Mouse (Mus musculus) heart, adult 18-20 months (tissue): ENCODE measurements around the gene Sebox. TPM values are rescaled to one million over a fixed set of nuclear protein-coding genes. Genes with fewer than 3 reads are reported as not detected.

Experiments
- DNase-seq, 2 experiments: peaks; one replicate each; pipeline ENCODE4 v3.0.0; 2021 to 2022; ENCODE audit warnings: mixed read lengths in 1 of 2
- total RNA-seq, 2 experiments: library from RNA; stranded (reverse); gene quantifications; 2 replicates each; pipeline ENCODE4 v1.2.3; 2021

The Sebox gene
- total RNA-seq, 2 experiments from 2014 or later: not detected

DNA sequence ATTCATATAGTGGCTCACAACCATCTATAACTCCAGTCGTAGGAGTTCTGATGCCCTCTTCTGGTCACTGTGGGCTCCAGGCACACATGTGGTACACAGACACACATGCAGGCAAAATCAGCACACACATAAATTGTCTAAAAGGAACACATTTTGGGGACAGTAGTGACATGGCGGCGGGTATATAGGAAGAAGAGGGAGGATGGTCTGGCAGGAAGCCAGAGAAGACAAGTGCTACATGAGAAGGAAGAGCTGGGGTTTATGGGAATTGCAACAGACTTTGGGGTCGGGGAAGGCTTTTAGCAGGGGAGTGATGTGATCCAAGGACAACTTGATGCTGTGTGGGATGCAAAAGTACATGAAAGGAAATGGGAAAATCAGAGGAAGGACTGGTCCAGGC lies 31.3 kb downstream of the Sebox start:
- no peak for DNase-seq

- peak; percentile 67 to 81 for DNase-seq
Measured at GRCm38 (mm10) chr11:78535376-78536079, 32.3 kb downstream of the Sebox start.

DNA sequence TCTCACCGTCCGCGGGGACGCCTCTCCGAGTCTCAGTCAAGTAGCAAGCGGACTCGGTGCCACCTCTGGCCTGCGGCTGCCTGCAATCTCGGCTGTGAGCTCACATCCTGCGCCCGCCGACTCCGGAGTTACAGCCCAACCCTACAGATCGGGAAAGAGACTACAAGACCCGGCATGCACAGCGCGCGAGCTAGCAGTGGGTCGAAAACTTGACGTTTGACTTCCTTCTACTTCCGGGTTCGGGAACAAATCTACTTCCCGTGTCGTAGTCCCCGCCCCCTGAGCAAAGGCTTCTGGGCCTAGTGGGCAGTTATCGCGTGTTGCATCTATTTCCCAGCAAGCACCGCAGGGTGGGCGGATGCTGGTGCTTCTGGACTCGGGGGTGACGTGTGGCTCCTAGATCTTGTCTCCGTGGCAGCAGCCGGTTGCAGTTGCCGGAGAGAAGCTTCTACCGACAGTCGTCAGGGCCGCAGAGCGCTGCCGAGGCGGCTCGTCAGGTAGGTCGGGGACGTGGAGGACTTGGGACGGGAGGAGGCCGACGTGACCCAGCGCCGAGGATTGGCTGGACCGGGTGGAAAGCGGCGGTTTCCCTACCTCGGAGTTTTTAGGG lies 32.9 kb downstream of the Sebox start, which contains the start of the genes Tnfaip1 and Ift20:
Gene Tnfaip1, minus strand, starts transcription at position 253 of the 610 bp plus-strand sequence.
Gene Ift20, plus strand, starts transcription at position 282 of the 610 bp plus-strand sequence.
- peak; percentile 98 to 99 for DNase-seq

DNA sequence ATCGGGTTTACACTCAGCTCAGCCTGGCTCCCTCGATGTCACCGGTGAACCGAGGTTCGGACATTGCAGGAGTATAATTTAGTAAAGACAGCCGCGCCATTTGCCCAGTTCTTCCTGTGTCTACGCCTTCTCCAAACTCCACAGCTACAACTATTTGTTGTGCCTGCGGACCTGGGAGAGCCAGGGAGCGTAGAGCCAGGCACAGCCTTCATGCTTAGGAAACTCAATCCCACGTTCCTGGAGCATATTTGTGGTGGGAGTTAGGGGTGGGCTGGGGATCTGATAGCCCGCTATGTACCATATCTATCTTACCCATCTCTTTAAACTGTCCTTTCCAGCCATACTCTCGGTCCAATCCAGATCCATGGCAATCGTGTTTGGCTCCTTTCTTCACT lies 33.4 kb downstream of the Sebox start:
- no peak for DNase-seq

- DNase-seq: no peak
Measured at GRCm38 (mm10) chr11:78540358-78540757, 37.1 kb downstream of the Sebox start.

- DNase-seq: no peak
Measured at GRCm38 (mm10) chr11:78544449-78545111, 41.3 kb downstream of the Sebox start.

GRCm38 (mm10) chr11:78545181-78545580 lies 41.9 kb downstream of the Sebox start:
- DNase-seq: no peak

DNA sequence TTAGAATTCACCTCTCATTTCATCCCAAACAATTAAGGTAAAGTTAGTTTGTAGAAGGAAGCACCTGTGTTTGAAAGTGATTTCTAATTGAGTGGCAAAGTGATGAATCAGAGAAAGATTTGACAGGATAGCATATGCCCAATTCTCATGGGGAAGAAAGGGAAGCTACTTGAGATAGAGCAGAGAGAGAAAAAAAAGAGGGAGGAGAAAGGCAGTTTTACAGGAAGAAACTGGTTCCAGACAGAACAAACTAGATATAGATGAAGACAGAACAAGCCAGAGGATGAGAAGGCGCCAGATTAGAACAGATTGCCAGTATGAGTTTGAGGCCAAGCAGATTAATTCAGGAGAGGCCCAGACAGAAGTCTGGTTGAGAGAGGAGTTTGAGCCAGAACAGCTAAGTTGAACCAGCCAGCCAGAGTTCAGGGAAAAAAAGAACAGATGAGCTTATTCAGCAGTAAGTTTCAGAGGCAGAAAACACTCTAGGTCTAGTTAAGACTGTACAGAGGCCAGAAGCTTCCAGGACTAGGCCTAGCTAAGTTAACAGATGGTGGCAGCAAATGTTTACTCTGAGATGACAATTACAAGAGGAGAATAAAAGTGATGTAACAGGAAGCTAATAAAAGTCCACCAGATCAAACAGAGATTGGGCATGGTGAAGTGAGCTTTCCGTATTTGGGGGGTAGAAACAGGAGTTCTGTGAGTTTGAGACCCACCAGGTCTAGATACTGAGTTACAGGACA lies 44.6 kb downstream of the Sebox start:
- no peak for DNase-seq

DNA sequence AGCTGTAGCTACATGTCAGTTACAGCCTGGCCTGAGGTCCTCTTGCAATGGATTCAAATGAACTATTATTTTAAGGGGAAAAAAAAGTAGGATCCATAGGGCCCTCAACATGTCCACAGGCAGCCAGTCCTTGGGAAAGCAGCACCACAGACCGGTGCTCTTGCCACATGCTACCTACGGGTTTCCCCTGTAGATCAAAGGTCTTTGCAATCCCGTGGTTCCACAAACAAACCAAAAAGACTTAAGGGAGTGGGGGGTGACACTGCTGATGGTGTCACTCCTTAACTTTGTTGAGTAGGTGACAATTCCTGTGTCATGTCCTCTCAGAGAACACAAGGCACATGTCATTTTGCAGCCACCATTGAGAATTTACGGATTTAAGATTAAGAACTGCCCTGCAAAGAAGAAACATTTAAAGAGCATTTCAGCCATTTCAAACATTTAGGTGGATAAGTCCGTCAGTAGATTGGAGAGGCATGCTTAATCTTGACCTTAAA lies 46.3 kb downstream of the Sebox start:
- DNase-seq: no peak

- peak; percentile 95 to 97 for DNase-seq
Measured at GRCm38 (mm10) chr11:78550168-78551058, 47.2 kb downstream of the Sebox start, which contains the start of gene Tmem97. TSS of gene Tmem97 (minus strand) at chr11:78550777.

DNA sequence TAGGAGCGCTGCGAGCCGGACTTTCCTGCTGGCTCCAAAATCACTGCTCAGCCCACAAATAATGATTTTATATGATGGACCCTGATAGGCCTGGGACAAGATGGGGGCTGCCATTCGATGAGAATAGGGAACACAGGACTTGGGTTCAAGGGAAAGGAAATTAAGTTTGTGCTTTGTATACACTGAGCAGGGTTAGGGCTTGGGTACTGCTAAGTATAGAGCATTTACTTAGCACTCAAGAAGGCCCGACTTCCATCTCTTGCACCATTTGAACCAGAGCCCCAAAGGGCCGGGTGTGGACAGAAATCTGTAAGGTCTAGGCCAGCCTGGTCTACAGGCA lies 47.8 kb downstream of the Sebox start:
- DNase-seq: no peak

Other genes with a start within 250 kb of the Sebox start
- gene 2610507B11Rik, start 241.7 kb upstream of the Sebox start, total RNA-seq: 100 to 1,000 TPM; 203 to 219 TPM
- under 1 TPM; 0.37 to 0.49 TPM for gene BC030499, start 212.6 kb upstream of the Sebox start, total RNA-seq
- under 1 TPM; 0.28 to 0.35 TPM for gene Spag5, start 201.9 kb upstream of the Sebox start, total RNA-seq
- 1 to 10 TPM in 1 of 2 experiments, under 1 TPM in 1; 0.97 to 1.2 TPM for gene Aldoc, start 180.5 kb upstream of the Sebox start, total RNA-seq
- 10 to 100 TPM; 24.6 to 26.7 TPM for gene Pigs, start 175.0 kb upstream of the Sebox start, total RNA-seq
- 1 to 10 TPM; 5.2 to 5.8 TPM for gene Unc119, start 160.0 kb upstream of the Sebox start, total RNA-seq
- not detected for gene Foxn1, start 116.9 kb upstream of the Sebox start, total RNA-seq
- not detected for gene Slc13a2, start 81.2 kb upstream of the Sebox start, total RNA-seq
- gene Slc46a1, start 37.8 kb upstream of the Sebox start, total RNA-seq: 1 to 10 TPM; 2.5 to 2.7 TPM
- under 1 TPM; 0.45 to 0.59 TPM for gene Sarm1, start 5.7 kb upstream of the Sebox start, total RNA-seq
- gene Vtn, start 4.4 kb upstream of the Sebox start, total RNA-seq: 10 to 100 TPM; 15.2 to 18.5 TPM
- 10 to 100 TPM; 10.4 to 12.2 TPM for gene Tmem199, start 8.7 kb downstream of the Sebox start, total RNA-seq
- gene Poldip2, start 8.7 kb downstream of the Sebox start, total RNA-seq: 100 to 1,000 TPM; 150 to 158 TPM
- gene Tnfaip1, start 32.9 kb downstream of the Sebox start, total RNA-seq: 10 to 100 TPM; 37.6 to 43.3 TPM
- 10 to 100 TPM; 31.9 to 32.6 TPM for gene Ift20, start 32.9 kb downstream of the Sebox start, total RNA-seq
- 1 to 10 TPM; 4.2 to 6.1 TPM for gene Tmem97, start 47.3 kb downstream of the Sebox start, total RNA-seq
- 10 to 100 TPM; 13.1 to 13.2 TPM for gene Nlk, start 193.9 kb downstream of the Sebox start, total RNA-seq
- gene Ccnq, start 248.3 kb downstream of the Sebox start, total RNA-seq: 10 to 100 TPM; 21.0 to 23.5 TPM